Mouse (Mus musculus): ENCODE measurements around the gene Kcnq1. TPM values are rescaled to one million over a fixed set of nuclear protein-coding genes. Genes with fewer than 3 reads are reported as not detected.

Kcnq1 gene
- polyA plus RNA-seq, 1 experiment from 2014 or later: 17.8 TPM

DNA sequence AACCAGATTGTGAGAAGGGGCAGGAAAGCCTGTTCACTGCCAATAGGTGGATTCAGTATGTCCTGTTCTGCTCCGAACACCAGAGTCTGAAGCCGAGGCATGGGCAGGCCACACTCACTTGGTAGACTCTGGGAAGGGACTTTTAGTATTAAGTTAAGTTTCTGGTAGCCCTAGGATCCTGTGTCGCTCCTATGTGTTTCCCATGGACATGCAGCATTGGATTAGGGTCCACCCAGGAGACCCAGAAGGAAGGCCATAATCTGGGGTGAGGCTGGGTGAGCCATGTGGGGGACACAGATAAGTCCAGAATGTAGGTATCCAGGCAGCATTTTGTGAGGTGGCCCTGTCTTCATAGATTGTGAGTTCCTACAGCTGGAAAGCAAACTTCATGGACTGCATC, 81.0 kb downstream of the Kcnq1 start:
- WGBS: 90% methylated on average over 3 of the region's 3 CpGs
- H3K9me3 ChIP-seq (ENCODE audit: control insufficient read depth, low read length): no peaks in the 10 kb centered on the region
- H3K27me3 ChIP-seq (ENCODE audit: control insufficient read depth, insufficient read depth, low read length): no peaks in the 10 kb centered on the region
- H3K4me2 ChIP-seq (replicated peaks; ENCODE audit: low read depth): no peak overlapping the region
- H3K4me3 ChIP-seq (ENCODE audit: low read depth, low read length): no peak overlapping the region
- H3K36me3 ChIP-seq (ENCODE audit: control insufficient read depth, insufficient read depth, low read length): no peaks in the 10 kb centered on the region
- H3K4me1 ChIP-seq (replicated peaks; ENCODE audit: control insufficient read depth, insufficient read depth): no peaks in the 10 kb centered on the region
- TF ChIP-seq EP300 (optimal IDR thresholded peaks at IDR 0.05) (no peak), CTCF (IDR thresholded peaks at IDR 0.05; ENCODE audit: low read depth) (no peak)
- no peak overlapping the region for H3K27ac ChIP-seq (replicated peaks)
- no peak for ATAC-seq (ENCODE audit: low FRiP score, low TSS enrichment)
- no peak for DNase-seq (ENCODE audit: low spot score)
- H3K9ac ChIP-seq (ENCODE audit: low read length): no peak overlapping the region

DNA sequence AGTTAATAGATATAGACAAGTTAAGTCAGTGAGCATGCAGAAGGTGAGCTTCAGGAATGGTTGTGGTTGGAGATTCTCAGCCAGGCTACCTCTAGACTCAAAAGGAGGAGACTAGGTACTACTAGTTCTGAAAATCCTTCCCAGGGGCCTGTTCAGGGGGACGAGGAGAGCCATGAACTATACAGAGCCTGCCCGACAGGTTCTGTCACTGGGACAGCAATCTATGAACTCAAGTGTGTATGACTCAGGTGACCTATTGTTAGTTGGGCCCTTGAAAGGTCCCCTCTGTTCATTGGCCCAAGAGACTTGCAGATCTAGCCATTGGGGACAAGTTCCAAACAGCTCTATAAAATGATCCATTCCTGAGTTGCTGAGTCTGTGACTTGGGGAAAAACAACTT, 82.4 kb downstream of the Kcnq1 start:
- ATAC-seq (ENCODE audit: low FRiP score, low TSS enrichment) (peak; percentile 59), DNase-seq (ENCODE audit: low spot score) (peak; percentile 54)
- TF ChIP-seq CTCF (IDR thresholded peaks at IDR 0.05; ENCODE audit: low read depth) (no peak), EP300 (optimal IDR thresholded peaks at IDR 0.05) (no peak)
- Histone ChIP-seq H3K27ac (replicated peaks) (peak overlapping the region; percentile 63; the same call in 1 of the 2 replicates), H3K36me3 (ENCODE audit: control insufficient read depth, insufficient read depth, low read length) (no peaks in the 10 kb centered on the region), H3K4me1 (replicated peaks; ENCODE audit: control insufficient read depth, insufficient read depth) (no peaks in the 10 kb centered on the region), H3K9me3 (ENCODE audit: control insufficient read depth, low read length) (no peaks in the 10 kb centered on the region), H3K4me2 (replicated peaks; ENCODE audit: low read depth) (no peak overlapping the region), H3K9ac (ENCODE audit: low read length) (no peak overlapping the region), H3K4me3 (ENCODE audit: low read depth, low read length) (no peak overlapping the region), H3K27me3 (ENCODE audit: control insufficient read depth, insufficient read depth, low read length) (no peaks in the 10 kb centered on the region)
- WGBS: 68% methylated on average over 2 of the region's 2 CpGs

DNA sequence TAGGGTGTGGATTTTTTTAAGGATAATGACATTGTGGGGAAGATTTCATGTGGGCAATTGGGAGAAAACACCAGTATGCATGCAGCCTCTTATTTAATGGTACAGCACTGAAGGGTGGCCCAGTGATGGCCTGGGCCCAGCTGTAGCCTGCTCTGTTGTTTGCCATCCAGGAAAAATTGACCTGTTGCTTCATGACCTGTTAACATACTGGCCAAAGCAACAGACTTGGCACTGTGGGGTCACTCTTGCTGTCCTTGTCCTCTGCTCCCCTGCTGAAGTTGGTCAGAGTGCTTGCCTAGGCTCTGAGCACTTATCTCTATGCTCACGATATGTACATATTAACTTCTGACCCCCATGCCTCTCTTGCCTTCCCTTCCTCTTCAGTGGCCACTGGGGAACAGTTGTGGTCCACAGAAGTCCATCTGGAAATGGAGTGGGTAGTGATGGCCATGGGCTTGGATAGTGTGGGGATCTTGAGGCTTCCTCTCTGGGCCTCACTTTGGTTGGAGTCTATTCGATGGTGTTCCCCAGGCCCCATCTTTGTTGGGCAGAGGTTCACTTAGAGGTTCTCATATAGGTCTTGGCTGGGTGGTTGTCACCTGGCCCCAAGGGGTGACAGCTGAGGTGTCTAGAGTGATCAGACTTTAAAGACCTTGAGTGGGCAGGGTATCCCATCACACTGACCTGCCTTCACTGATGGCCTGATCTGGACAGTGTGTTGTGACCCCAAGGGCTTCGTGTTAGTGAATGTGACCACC, 84.0 kb downstream of the Kcnq1 start:
- Histone ChIP-seq H3K36me3 (ENCODE audit: control insufficient read depth, insufficient read depth, low read length) (no peaks in the 10 kb centered on the region), H3K4me1 (replicated peaks; ENCODE audit: control insufficient read depth, insufficient read depth) (no peaks in the 10 kb centered on the region), H3K4me3 (ENCODE audit: low read depth, low read length) (no peak overlapping the region), H3K9me3 (ENCODE audit: control insufficient read depth, low read length) (no peaks in the 10 kb centered on the region), H3K4me2 (replicated peaks; ENCODE audit: low read depth) (no peak overlapping the region), H3K27me3 (ENCODE audit: control insufficient read depth, insufficient read depth, low read length) (no peaks in the 10 kb centered on the region), H3K27ac (replicated peaks) (no peak overlapping the region), H3K9ac (ENCODE audit: low read length) (no peak overlapping the region)
- ATAC-seq (ENCODE audit: low FRiP score, low TSS enrichment) (no peak), DNase-seq (ENCODE audit: low spot score) (peak; percentile 9)
- 92% methylated on average over 3 of the region's 3 CpGs for WGBS
- TF ChIP-seq EP300 (optimal IDR thresholded peaks at IDR 0.05): no peak
- TF ChIP-seq CTCF (IDR thresholded peaks at IDR 0.05; ENCODE audit: low read depth): no peak

- H3K27me3 ChIP-seq (ENCODE audit: control insufficient read depth, insufficient read depth, low read length): no peaks in the 10 kb centered on the region
- H3K4me1 ChIP-seq (replicated peaks; ENCODE audit: control insufficient read depth, insufficient read depth): no peaks in the 10 kb centered on the region
- DNase-seq (ENCODE audit: low spot score): peak; percentile 9
- 88% methylated on average over 5 of the region's 5 CpGs for WGBS
- H3K4me3 ChIP-seq (ENCODE audit: low read depth, low read length): no peak overlapping the region
- no peak overlapping the region for H3K27ac ChIP-seq (replicated peaks)
- no peaks in the 10 kb centered on the region for H3K9me3 ChIP-seq (ENCODE audit: control insufficient read depth, low read length)
- H3K4me2 ChIP-seq (replicated peaks; ENCODE audit: low read depth): no peak overlapping the region
- H3K9ac ChIP-seq (ENCODE audit: low read length): no peak overlapping the region
- H3K36me3 ChIP-seq (ENCODE audit: control insufficient read depth, insufficient read depth, low read length): no peaks in the 10 kb centered on the region
- no peak for ATAC-seq (ENCODE audit: low FRiP score, low TSS enrichment)
- TF ChIP-seq CTCF (IDR thresholded peaks at IDR 0.05; ENCODE audit: low read depth) (no peak), EP300 (optimal IDR thresholded peaks at IDR 0.05) (no peak)
Observed at GRCm38 (mm10) chr7:143190911-143191310, 84.7 kb downstream of the Kcnq1 start.

- H3K36me3 ChIP-seq (ENCODE audit: control insufficient read depth, insufficient read depth, low read length): no peaks in the 10 kb centered on the region
- no peaks in the 10 kb centered on the region for H3K4me1 ChIP-seq (replicated peaks; ENCODE audit: control insufficient read depth, insufficient read depth)
- H3K4me3 ChIP-seq (ENCODE audit: low read depth, low read length): no peak overlapping the region
- no peak for ATAC-seq (ENCODE audit: low FRiP score, low TSS enrichment)
- H3K9ac ChIP-seq (ENCODE audit: low read length): no peak overlapping the region
- no peak overlapping the region for H3K4me2 ChIP-seq (replicated peaks; ENCODE audit: low read depth)
- TF ChIP-seq EP300 (optimal IDR thresholded peaks at IDR 0.05) (no peak), CTCF (IDR thresholded peaks at IDR 0.05; ENCODE audit: low read depth) (no peak)
- peak; percentile 9 for DNase-seq (ENCODE audit: low spot score)
- H3K27me3 ChIP-seq (ENCODE audit: control insufficient read depth, insufficient read depth, low read length): no peaks in the 10 kb centered on the region
- H3K27ac ChIP-seq (replicated peaks): no peak overlapping the region
- 81% methylated on average over 7 of the region's 7 CpGs for WGBS
- H3K9me3 ChIP-seq (ENCODE audit: control insufficient read depth, low read length): no peaks in the 10 kb centered on the region
Observed at GRCm38 (mm10) chr7:143192392-143192791, 86.2 kb downstream of the Kcnq1 start.

GRCm38 (mm10) chr7:143194064-143194463, 87.9 kb downstream of the Kcnq1 start:
- no peak overlapping the region for H3K27ac ChIP-seq (replicated peaks)
- ATAC-seq (ENCODE audit: low FRiP score, low TSS enrichment) (no peak), DNase-seq (ENCODE audit: low spot score) (no peak)
- no peak overlapping the region for H3K4me3 ChIP-seq (ENCODE audit: low read depth, low read length)
- no peaks in the 10 kb centered on the region for H3K36me3 ChIP-seq (ENCODE audit: control insufficient read depth, insufficient read depth, low read length)
- no peaks in the 10 kb centered on the region for H3K27me3 ChIP-seq (ENCODE audit: control insufficient read depth, insufficient read depth, low read length)
- TF ChIP-seq EP300 (optimal IDR thresholded peaks at IDR 0.05) (no peak), CTCF (IDR thresholded peaks at IDR 0.05; ENCODE audit: low read depth) (no peak)
- H3K9ac ChIP-seq (ENCODE audit: low read length): no peak overlapping the region
- H3K4me1 ChIP-seq (replicated peaks; ENCODE audit: control insufficient read depth, insufficient read depth): no peaks in the 10 kb centered on the region
- 90% methylated on average over 7 of the region's 7 CpGs for WGBS
- no peak overlapping the region for H3K4me2 ChIP-seq (replicated peaks; ENCODE audit: low read depth)
- H3K9me3 ChIP-seq (ENCODE audit: control insufficient read depth, low read length): no peaks in the 10 kb centered on the region
